Mouse (Mus musculus) splenic B cell, adult 2 months (primary cell): ENCODE results near the gene Hnf1b.

Experiments used
- DNase-seq: peaks from one replicate; pipeline ENCODE4 v3.0.0-alpha.2; 2011; ENCODE audit warnings: low read depth, low spot score
- H3K27me3 ChIP-seq: 2 replicates; pipeline ENCODE4 v1.6.1; 2012; ENCODE audit warnings: mild to moderate bottlenecking, low read length, moderate library complexity, mixed read lengths; ENCODE audit not compliant: control insufficient read depth, poor library complexity, insufficient read depth, severe bottlenecking
- H3K36me3 ChIP-seq: 2 replicates; pipeline ENCODE4 v1.6.1; 2012; ENCODE audit warnings: mild to moderate bottlenecking, low read length, moderate library complexity, mixed read lengths; ENCODE audit not compliant: control insufficient read depth, poor library complexity, insufficient read depth, severe bottlenecking

Hnf1b gene

DNA sequence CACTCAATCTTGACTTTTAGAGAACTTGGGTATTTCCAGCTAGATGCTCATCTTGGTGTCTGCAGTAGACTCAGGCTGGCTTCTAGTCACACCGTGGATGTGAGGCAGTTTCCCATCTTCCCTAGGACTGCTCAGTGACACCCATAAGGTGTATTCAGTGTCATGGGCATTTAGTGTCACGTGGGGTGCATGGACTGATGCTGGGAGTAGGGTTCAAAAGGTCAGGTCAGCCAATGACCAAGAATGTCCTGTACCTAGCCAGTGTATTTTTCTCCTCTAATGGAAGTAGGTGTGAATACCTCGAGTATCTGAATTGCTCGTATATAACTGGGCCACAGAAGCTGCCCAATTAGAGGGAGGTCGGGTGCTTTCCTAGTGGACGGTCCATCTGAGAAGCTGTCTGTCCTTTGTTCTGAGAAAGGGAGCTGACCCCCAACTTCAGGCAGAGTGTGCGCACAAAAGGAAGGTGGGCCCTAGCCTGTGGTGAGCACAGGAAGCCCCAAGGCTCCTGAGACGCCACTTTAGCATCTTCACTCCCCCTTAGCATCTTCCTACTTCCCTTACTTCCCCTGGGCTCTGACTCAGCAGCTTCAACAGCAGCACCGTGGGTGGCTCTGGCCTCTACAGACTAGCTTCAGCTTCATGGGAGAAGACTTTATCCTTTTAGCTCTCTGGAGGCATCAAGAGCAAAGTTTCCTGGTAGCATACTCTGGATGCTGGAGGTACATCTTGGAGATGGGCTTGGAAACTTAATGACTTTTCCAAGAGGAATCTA is 22.1 kb downstream of the Hnf1b start:
- Histone ChIP-seq H3K27me3 (no peaks in the 10 kb centered on the region), H3K36me3 (no peaks in the 10 kb centered on the region)

DNA sequence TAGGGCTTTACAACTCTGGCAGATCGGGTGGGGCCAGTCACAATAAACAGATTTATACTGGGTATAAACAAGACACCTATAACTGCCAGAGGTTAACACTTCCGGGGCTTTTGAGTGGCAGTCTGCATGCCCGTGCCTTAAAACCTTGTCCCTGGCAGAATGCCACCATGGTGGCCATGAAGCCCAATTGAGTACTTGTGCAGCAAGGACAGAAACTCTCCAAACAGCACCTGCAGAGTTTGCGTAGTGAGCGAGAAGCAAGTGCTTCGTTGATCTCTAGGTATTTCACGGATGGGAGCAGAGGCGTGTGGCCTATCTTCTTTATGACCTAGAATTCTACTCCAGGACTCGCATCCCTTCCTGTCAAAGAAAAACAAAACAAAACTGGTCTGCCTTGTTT is 23.6 kb downstream of the Hnf1b start:
- Histone ChIP-seq H3K27me3 (no peaks in the 10 kb centered on the region), H3K36me3 (no peaks in the 10 kb centered on the region)
- DNase-seq, result no peak

More for the DNA sequence above, 22.1 kb downstream of the Hnf1b start:
- DNase-seq, result no peak

DNA sequence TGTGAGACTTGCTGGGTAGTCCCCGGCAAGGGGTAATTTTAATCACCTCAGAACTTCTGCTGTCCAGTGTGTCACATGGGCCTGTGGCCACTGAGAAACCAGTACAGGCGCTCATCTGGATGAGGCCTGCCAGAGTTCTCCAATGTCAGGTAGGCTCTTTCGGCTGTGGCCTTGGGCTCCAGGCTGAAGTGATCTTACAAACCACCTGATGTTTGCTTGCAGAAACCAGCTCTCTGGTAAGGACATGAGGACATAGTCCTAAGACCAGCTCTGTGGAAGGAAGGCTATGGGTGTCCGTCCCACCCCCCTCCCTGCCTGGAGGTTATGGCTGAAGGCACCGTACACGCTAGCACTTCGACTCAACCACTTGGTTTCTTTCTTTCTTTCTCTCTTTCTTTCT is 26.8 kb downstream of the Hnf1b start:
- H3K36me3 ChIP-seq, result no peaks in the 10 kb centered on the region
- no peaks in the 10 kb centered on the region for H3K27me3 ChIP-seq
- DNase-seq, result no peak

DNA sequence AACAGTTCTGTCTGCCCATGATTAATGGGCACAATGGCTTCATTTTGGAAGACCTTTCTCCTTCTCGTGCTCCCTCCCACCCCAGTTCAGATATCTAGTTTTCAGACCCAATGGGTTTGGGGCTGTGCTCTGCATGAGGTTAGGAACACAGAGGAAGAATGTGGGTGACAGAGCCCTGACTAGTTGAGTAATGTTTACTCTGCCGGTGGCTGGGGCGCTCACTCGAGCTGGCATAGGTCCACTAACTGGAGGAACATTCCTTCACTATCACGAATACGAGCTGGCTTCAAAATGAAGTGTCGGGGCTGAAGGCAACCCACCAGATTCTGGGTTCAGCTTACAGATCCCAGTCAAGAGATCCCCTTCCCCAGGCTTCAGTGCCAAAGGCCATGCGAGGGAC is 27.9 kb downstream of the Hnf1b start:
- Histone ChIP-seq H3K36me3 (no peaks in the 10 kb centered on the region), H3K27me3 (no peaks in the 10 kb centered on the region)
- no peak for DNase-seq

DNA sequence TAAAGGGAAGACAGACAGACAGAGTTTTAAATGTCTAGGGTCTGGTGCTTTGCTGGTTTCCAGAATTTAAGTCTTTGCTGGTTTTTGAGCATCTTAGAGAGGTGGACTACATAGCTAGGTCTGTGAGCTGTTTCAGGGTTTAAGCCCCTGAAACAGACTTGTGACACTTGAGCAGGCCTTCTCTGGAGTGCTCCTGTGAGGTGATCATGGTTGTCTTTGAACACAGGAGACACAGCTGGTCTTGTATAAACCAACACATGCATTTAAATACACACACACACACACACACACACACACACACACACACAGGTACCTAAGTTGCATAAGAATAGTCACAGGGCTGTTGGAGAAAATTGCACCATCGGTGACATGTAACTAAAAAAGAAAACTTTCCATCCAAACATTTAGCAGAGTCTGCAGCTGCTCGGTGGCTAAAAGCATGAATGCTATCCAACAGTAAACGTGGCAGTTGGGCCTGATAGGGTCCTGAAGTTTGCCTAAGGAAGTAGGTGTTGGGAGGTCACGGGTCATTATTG is 28.6 kb downstream of the Hnf1b start:
- DNase-seq, result no peak
- H3K27me3 ChIP-seq, result no peaks in the 10 kb centered on the region
- H3K36me3 ChIP-seq, result no peaks in the 10 kb centered on the region

DNA sequence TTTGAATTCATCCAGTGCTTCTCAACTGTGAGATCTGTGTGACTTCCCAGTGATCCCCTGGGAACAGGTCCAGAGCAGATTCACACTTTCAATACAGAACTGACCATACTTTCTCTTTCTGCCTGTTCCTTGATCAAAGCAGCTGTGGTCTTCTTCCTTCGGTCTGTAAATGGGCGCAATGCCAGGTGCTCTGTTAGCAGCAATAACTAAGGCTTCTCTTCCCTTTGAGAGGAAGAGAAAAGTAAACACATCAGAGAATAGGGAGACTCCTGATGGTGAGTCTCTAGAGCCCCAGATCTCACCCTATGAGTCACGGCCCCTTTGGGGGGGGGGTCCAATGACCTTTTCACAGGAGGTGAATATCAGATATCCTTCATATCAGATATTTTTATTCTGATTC is 29.3 kb downstream of the Hnf1b start:
- H3K27me3 ChIP-seq, result no peaks in the 10 kb centered on the region
- no peaks in the 10 kb centered on the region for H3K36me3 ChIP-seq
- DNase-seq, result no peak

DNA sequence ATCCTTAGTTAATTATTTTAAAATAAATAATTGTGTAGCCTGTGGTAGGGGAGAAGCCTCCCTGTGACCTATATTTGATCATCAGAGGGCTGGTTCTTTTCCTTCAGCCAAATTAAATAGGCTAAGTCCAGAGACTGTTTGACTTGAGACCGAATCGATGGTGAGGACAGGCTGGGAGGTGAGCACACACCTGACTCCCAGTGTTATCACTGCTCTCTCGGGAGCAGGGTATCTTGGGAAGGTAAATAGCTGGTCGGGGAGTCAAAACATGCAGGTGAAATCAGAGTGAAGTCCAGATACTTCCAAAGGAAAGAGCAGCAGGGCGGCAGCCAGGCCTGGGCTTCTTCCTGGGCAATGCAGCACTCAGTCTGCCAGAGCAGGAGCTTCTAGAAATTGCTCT is 31.6 kb downstream of the Hnf1b start:
- no peak for DNase-seq
- no peaks in the 10 kb centered on the region; the same call in 1 of the 2 replicates for H3K27me3 ChIP-seq
- H3K36me3 ChIP-seq, result no peaks in the 10 kb centered on the region

DNA sequence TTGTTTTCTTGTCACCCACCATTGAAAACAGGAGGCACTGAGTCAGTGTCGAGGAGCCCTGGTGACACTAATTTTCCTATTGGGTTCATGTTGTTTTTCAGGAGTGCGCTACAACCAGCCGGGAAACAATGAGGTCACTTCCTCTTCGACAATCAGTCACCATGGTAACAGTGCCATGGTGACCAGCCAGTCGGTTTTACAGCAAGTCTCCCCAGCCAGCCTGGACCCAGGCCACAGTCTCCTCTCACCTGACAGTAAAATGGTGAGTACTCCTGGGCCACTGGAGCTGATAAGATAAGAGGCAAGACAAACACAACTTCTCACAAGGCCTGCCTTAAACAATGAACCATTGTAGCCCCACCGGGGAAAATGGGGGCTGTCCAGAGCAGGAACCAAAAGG is 32.7 kb downstream of the Hnf1b start:
- Histone ChIP-seq H3K27me3 (no peaks in the 10 kb centered on the region; the same call in 1 of the 2 replicates), H3K36me3 (no peaks in the 10 kb centered on the region)
- DNase-seq, result no peak

DNA sequence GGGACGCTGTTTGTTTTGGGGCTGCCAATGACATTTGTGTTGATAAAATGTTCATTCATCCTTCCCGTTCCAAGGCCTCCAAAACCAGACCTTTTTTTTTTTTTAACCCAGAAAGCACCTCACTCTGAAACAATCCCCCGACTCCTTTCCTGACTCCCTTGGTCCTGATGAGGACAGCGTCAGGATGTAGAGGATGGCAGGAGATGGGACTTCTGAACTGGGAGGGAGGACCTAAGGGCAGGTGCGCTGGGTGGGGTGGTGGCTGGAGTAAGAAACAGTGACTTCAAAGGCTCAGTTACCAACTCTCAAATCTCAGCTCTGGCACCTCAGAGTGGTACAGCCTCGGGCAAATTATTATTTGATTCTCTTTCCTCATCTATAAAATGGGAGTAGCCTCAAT is 33.2 kb downstream of the Hnf1b start:
- DNase-seq, result no peak
- Histone ChIP-seq H3K36me3 (no peaks in the 10 kb centered on the region), H3K27me3 (no peaks in the 10 kb centered on the region; the same call in 1 of the 2 replicates)

DNA sequence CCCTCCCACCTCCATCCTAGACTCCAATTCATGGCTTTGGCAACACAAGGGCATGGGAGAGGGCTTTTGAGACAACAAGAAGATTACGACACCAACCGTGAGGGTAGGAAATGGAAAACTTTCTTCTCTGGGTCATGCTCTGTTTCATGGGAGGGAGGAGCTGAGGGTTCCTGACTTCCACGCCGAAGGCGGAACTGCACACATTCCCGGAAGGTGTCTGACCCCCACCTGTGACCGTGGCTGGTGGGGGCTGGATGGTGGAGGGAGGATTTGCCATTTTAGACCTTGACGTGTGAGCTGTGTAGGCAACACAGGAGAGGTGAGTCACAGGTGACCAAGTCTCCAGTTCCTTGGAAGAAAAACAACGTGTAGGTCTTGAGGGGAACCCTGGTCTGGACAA is 33.9 kb downstream of the Hnf1b start:
- H3K36me3 ChIP-seq, result no peaks in the 10 kb centered on the region
- H3K27me3 ChIP-seq, result no peaks in the 10 kb centered on the region; the same call in 1 of the 2 replicates
- no peak for DNase-seq

DNA sequence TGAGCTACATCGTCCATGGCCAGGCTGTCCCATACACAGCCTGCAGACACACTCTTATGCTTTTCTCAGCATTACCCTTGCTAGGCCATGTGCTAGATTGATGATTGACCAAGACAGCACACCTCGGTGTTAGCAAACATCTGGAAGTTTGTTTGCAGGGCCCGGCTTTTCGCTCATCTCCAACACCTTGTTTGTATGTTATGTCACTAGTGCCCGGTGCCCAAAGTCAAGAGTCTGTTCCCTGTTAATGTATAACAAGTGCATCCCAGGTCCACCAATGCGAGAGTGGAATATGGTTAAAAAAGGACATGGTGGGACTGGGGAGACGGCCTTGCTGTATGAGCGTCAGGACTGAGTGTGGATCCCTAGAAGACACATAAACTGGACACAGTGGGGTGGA is 35.3 kb downstream of the Hnf1b start:
- DNase-seq, result no peak
- no peaks in the 10 kb centered on the region for H3K36me3 ChIP-seq
- no peaks in the 10 kb centered on the region; the same call in 1 of the 2 replicates for H3K27me3 ChIP-seq

DNA sequence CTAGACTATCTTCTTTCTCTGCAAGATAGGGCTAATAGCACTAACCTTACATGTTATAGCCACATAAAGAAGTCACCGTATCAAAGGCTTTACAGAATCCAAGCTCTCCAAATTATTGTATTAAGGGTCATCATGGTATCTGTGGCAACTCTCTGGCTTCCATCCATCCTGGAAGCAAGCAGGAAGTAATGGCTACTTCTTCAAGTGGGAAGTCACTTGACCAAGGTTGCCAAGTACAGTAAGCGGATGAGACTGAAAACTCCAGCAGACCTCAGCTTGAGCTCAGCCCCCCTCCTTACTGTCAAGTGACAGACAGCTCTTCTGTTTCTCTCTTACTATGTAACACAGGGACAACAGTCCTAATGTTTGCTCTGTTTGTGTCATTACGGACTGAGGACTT is 36.9 kb downstream of the Hnf1b start:
- DNase-seq, result no peak
- Histone ChIP-seq H3K36me3 (no peaks in the 10 kb centered on the region), H3K27me3 (no peaks in the 10 kb centered on the region; the same call in 1 of the 2 replicates)

DNA sequence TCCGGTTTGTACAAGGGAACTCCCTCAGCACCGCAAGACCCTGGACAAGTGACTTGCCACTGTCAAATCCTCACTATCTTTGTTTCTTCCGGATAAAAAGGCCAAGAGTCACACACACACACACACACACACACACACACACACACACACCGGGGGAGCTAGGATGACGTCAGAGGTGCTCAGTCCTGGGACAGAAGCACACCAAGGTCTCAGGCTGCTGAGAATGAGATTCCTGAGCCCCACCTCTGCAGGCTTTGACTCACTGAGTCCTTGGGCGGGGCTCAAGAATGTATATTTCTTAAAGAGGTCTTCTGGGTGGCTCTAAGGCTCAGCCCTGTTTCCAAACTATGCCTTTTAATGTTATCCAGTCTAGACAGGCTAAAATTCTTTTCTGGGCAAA is 41.5 kb downstream of the Hnf1b start:
- Histone ChIP-seq H3K36me3 (no peaks in the 10 kb centered on the region), H3K27me3 (no peaks in the 10 kb centered on the region)
- no peak for DNase-seq

DNA sequence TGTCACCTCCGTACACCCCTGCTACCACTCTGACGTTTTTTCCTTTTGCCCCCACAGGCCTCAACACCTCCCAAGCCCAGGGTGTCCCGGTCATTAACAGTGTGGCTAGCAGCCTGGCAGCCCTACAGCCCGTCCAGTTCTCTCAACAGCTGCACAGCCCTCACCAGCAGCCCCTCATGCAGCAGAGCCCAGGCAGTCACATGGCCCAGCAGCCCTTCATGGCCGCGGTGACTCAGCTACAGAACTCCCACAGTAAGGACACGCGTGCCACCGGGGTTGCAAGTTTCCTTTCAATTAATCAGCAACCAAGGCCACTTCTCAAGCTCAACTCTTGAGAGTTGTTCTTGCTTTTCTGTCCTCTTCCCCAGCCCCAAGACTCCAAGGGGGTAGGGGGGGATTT is 43.5 kb downstream of the Hnf1b start:
- Histone ChIP-seq H3K36me3 (no peaks in the 10 kb centered on the region), H3K27me3 (no peaks in the 10 kb centered on the region)
- no peak for DNase-seq

DNA sequence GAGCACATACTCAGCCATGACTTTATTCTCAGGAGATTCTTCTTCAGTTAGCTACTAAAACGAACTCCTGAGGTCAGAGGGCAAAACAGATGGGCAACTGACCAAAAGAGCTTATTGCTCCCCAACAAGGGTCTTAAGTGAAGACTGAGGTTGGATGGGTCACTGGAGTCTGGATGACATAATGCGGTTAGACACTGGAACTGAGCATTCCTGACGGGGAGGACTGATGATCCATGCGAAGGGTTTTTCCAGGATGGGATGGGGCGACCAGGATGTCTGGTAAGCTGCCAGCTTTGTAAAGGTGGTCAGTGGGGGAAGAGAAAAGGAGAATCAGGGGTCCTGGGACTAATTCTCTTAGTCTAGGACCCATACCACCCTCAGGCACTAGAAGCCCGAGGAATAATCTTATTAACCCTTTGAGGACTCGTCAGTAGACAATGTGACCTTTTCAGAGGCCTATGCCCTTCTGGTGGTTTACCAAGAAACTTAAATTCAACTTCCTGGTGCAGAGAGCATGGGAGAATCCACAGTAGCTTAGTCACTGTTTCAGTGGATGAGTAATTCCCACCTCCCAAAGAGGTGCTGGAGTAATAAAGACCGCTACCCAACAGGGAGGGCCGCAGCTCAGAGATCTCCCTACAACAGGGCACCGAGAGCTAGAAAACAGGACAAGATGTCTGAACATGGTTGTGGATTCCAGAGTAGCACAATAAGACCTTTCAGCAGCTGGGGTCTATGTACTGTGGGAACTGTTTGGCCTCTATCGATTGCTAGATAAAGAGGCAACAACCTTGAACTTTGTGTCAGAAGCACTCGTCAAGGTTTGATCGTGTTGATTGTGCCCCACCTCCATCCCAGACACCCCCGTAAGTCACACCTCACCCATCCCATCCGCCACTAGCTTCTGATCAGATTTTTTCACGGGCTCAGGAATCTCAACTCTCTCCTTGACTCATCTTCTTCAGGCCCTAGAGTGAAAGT is 46.9 kb downstream of the Hnf1b start:
- no peak for DNase-seq
- Histone ChIP-seq H3K36me3 (no peaks in the 10 kb centered on the region), H3K27me3 (no peaks in the 10 kb centered on the region)
